Mouse (Mus musculus) megakaryocyte, embryonic 14.5 days (primary cell): ENCODE measurements at regions not wholly inside any gene's neighbourhood (a gene's known extent, or its start where the extent isn't known, plus 50 kb on each side); places are given as distances from the start of the nearest gene placed in this dataset.

Source experiments
- FLI1 ChIP-seq: IDR thresholded peaks from 2 replicates; pipeline ENCODE4 v1.6.1; 2012; ENCODE audit warnings: low read length, inconsistent platforms, mixed read lengths
- GATA1 ChIP-seq: IDR thresholded peaks from 3 replicates; pipeline ENCODE4 v1.6.1; 2012; ENCODE audit warnings: mixed read lengths, low read length, inconsistent platforms, borderline replicate concordance

DNA sequence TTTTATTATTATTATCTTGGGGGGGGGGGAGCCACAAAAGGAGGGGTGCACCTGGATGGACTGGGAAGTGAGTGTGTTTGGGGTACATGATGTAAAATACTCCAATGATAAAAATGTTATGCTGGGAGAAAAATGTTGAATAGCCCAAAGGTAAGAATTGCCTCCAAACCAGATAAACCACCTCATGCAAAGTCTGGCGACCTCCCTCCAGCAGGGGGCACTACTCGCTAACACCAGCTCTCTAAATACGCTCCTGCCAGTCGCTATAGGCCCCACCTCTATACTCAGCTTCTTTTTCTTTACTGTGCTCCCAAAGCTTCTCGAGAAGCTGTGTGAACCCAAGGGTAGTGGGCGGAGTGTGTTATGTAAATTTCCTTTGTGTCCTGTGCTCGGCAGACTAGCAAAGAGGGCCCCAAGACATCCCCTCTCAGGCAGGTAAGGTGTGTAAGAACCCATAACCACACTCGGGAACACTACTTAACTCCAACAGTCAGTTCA is 357.0 kb downstream of the Wdr11 start:
- no peak for TF ChIP-seq GATA1
- no peak for TF ChIP-seq FLI1
